Mouse (Mus musculus) c-Kit-positive CD71-positive TER-119-negative erythroid progenitor cells, embryonic 14.5 days (primary cell): ENCODE measurements around the gene Cacnb1.

ENCODE experiments used
- DNase-seq: peaks from one replicate; pipeline ENCODE4 v3.0.0-alpha.2; 2013; ENCODE audit warnings: low read depth

The Cacnb1 gene

DNA sequence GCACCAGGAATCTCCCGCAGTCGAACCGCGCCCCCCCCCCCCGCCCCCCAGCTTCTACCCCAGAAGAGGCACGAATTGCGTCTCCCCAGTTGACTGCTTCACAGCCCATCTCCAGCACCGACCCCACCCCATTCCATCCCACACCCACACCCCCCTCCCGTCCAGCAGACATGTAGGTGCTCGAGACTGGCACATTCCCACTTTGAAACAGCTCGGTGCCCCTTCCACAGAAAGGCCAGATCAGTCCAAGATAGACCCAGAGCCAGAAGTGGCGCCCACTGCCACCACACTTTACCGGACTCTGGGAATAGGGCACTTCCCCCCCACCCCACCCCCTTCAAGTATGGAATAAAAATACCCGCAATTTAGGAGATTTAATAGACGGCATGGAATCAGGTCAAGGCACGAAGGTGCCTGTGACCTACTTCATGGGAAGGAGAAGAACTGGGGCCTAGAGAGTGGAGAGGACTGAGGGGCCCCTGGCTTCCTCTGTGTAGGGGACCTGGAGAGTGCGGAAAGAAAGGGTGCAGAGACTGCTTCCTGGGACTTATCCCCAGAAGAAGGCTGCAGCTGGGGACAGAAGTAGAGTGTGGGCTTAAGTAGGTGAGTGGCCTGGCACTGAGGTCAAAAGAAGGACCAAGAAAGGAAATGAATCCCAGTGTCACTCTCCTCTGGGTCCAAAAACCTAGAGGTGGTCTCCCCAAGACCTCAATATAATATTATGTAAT lies 35.9 kb downstream of the Cacnb1 start:
- DNase-seq, result no peak

DNA sequence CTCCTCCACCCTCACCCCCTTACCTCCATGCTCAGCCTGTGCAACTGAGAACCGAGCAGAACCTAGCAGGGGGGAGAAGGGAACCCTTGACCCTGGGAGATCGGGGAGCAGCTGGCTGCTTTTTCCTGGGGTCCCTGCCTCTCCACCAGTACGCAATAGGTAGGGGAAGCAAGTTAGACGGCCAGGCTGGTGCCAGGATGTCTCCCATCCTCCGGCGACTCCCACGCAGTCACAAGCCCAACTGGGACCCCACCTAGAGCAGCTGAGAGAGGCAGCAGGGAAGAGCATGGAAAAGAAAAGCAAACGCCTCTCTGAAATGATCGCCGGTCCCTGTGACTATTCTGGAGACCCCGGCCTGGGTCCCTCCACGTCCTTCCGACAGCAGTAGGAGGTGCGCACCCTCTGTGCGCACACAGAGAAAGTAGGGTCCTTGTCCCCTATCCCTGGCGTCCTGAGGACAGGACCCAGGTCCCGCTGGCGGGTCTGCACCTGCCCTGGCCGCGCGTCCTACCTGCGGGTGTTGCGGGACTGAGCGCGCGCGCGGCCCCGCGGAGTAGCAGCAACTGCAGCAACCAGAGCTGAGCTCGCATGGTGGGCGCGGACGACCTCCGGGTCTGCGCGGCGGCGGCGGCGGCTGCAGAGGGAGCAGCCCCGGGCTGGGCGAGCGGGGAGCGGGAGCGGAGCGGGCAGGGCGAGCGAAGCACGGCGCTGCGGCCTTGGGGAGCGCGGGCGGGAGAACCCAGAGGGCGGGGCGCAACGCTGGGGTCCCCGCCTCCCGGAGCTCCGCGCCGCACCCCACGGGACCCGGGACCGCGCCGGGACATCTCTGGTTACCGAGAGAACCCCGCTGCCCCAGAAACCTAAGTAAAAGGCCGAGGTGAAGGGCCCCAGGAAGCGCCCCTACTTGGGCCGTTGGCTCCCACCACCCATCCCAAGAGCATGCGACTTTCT lies 36.8 kb downstream of the Cacnb1 start, which contains the start of gene Plxdc1:
Gene Plxdc1, minus strand, starts transcription at position 718 of the 951 bp plus-strand sequence.
- no peak for DNase-seq

DNA sequence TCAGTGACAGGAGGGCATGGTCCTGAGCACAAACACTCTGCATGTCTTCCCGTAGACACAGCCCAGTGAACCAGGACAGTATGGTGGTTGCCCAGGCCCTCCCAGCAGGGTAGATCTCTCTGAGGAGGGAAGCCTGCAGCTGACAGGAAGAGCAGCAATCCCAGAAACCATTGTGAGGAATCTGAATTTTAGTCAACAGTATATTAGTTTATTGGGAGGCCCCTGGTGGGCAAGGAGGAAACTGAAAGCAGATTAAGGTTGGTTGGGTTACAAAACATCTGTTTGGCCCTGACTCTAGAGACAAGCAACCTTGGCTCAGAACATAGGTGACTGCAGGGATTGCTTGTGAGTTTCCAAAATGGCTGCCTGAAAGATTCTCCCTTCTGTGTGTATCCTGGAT lies 38.9 kb downstream of the Cacnb1 start:
- no peak for DNase-seq

DNA sequence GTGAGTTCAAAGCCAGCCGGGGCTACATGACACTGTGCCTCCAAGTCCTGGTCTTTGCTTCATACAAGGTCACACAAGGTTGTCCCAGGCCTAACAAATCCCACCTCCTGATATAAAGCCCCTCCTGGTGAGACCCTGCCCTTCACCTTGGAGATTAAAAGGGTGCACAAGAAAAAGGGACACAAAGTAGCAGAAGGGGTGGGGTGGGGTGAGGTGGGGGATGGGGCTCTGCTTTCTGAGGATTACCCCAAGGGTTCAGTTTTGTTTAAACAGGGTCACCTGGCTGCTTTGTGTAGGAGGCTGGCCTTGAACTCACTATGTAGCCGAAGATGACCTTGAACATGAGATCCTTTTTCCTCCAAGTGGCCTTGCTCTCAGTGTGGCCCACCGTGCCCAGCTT lies 39.3 kb downstream of the Cacnb1 start:
- DNase-seq, result no peak

DNA sequence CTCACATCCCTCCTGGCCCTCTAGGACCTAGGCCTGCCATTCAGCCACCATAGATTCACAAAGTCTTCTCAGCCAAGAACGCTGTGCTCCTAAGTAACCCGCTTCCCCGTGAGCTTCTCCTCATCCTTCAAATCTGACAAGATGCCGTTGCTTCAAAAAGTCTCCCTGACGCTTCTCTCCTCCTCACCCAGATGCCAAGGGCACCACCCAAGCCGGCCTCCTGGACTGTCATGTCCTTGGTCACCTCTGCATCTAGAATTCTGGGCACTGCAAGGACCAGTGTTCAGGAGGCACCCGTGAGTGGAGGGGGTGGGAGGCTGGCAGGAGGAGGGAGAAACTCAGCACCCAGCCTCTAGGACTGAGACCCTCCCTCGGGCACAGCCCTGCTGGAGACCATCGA lies 40.1 kb downstream of the Cacnb1 start:
- no peak for DNase-seq

DNA sequence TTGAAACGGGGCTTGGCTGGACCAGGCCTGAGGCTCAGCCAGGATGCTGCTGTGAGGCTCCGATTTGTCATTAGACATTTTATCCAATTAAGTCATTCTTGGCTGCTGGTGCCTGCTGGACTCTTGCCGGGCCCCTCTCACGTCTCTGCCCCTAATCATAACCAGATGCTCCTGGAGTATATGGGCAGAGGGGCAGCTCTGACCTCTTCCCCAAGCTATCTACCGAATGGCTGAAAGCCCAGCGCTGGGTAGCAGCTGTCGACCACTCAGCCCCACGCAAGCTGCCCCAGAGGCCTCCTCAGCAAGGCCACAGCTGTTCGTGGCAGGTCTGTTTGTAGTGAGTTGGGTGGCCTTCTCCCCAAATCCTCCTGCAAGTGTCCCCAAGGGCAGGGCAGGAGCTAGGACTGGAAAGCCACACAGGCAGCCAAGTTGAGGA lies 42.3 kb downstream of the Cacnb1 start:
- DNase-seq, result no peak

DNA sequence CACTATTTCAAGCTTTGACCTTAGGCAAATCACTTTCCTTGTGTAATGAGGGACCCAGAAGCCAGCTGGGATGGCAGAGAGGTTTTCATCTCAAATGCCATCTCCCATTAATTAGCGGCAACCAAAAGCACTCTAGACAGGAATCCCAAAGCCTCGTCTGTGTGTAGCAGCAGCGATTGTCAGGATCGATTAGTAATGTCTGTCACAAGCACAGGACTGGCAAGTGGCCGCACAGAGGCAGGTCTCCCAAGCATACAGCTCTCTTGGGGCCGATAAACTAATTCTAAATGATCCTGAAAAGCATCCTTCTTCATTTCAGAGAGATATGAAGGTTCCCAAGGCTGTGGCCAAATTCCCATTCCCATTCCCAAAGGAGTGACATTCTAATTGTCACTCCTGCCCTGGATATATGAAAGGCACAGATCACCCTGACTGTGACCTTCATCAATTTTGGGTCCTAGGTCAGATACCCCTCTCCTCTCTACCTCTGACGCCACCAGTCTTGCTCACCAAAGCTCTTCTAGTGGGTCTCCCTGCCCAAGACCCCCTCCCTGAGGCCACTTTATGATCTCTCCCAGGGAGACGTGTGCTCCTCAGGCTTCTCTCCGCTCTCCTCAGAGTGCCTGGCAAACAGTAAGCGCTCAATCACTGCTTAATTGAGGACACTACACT lies 42.9 kb downstream of the Cacnb1 start:
- no peak for DNase-seq

DNA sequence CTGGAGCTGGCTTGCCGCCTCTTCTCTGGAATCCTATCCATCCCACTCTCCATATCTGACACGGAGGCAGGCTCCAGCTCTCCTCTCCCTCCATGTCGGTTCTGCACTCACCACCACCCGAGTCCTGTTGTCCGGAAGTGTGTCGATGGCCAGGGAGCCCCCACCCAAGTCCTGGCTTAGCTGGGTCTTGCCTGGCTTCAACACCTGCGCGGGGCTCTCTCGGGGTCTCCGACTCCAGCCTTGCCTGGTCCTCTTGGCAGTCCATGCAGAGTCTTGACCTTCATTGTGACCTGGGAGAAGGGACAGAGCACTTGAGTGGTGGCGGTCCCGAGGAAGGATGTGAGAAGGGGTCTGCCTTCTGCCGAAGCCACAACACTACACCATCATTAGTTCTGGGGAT lies 44.4 kb downstream of the Cacnb1 start:
- no peak for DNase-seq

DNA sequence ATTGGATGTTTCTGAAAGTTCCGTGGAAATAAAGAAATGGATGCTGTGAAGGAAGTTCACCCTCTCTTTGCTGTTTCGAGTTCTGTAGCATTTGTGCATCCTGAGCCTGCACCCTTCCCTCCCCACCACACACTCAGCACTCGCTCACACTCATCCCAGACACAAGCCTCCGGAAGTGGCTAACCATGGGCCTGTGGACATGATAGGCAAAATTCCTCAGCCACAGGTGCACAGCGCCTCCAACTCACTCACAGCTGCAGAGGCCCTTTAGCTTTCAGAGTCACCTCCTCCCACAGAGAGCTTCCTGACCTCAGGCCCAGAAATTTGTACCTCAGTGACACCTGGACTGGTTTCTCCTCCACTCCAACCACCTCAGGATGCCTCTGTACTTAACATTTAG lies 45.0 kb downstream of the Cacnb1 start:
- DNase-seq, result no peak

DNA sequence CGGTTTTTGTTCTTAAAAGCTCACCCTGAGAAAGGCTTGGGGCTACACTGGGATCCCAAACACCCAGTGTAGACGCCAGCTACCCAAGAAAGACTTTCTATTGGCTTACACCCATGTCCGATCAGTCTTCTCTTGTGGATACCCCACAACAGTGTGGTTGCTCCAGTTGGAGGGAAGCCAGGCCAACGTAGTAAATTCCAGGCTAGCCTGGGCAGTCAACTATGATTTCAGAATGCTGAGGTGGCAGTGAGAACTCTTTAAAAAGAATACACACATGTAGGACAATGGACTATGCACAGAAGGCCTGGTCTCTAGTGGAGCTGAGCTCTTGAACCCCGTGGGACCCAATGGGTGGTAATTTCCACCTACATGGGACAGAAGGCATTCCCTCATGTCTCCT lies 48.1 kb downstream of the Cacnb1 start:
- no peak for DNase-seq

DNA sequence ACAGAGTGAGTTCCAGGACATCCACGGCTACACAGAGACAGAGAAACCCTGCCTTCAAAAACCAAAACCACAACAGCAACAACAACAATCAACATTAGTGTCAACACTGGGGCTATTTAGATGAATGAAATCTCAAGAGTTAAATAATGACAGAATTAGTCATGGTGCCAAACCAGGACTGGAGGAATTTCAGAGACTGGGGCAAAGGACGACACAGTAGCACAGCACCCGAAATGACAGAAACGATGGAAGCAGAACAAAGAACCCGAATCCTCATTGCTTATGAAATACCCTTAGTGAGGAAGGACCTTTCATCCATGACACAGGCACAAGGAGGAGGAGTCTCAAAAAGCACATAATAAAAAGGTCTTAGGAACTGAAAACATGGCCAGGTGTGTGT lies 48.7 kb downstream of the Cacnb1 start:
- no peak for DNase-seq

DNA sequence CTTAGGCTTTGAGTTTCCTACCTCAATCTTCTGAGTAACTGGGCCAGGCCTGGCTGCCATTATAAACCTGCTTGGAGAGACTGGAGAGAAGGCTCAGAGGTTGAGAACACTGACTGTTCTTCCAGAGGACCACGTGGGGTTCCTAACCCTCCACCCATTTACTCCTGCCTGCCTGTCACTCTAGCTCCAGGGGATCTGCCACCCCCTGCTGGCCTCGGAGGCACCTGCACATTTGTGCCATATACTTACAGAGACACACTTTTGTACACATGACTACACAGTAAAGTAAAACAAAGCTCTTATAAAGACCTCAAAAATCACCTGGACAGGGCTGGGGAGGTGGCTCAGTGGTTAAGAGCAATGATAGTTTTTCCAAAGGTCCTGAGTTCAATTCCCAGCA lies 50.4 kb downstream of the Cacnb1 start:
- DNase-seq, result no peak

DNA sequence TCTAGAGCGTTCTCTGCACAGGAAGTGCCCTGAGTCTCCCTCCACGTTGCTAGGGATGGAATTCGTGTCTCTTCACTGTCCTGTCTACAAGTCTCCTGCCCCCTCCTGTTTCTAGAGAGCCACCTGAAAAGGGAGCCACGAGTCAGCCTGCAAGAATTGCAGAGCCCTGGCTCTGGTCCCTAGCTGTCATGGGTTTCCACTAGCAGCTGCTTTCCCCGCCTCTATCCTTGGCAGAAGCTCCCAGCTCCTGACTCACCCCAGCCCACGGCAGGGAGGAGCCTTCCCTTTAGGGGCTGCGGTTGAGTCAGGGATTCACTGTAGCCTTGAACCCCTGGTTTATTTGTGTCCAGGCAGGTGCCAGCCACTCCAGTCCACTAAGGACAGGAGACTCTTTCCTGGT lies 51.6 kb downstream of the Cacnb1 start:
- no peak for DNase-seq

DNA sequence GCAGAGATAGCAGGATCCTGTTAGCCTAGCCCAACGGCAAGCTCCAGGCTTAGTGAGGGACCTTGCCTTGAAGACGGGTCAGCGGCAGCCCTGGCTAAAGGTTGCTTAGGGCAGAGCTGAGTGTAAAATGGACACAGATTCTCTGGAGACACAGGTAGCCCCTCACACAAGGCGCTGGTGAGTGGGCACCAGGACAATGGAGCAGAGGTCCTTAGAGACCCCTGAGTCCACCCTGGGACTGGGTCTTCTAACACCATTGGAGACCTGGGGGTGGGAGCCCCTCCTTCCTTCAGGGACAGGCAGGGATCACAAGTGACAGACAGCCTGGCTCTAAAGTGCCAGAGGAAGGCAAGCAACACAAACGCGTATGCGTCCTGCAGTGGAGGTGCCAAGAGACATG lies 52.1 kb downstream of the Cacnb1 start:
- DNase-seq, result no peak

DNA sequence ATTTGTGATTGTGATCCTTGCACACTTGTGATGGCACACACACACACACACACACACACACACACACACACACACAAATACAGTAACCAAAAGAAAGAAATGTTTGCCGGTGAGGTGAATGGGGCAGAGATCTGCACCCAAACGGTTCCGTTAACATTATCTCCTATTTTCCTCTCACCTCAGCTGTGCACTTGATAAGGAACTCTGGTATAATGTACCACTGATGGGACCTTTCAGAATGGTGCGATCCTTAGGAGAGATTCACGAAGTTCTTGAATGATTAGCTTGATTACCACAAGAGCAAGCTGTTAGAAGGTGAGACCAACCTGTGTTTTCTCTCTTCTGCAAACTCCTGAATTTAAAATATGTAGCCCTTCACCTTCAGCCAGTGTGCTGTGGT lies 54.4 kb downstream of the Cacnb1 start:
- no peak for DNase-seq

DNA sequence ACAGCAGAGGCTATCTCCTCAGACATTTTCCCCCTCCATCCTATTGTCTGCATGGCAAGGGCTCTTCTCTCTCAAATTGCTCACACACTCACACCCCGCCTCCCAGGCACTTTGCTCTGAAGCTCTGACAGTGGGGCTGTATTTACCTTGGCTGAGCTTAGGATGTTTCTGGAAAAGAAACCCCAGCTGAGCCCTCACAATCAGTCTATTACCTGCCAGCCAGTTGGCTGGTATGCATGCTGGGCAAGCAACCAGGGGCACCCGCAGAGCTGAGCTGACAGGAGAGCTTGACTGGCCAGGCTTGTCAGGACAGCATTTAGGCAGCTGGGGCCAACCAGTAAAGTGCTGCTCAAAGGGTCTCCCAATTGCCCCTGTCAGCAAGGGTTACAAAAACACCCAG lies 55.7 kb downstream of the Cacnb1 start:
- DNase-seq, result no peak

DNA sequence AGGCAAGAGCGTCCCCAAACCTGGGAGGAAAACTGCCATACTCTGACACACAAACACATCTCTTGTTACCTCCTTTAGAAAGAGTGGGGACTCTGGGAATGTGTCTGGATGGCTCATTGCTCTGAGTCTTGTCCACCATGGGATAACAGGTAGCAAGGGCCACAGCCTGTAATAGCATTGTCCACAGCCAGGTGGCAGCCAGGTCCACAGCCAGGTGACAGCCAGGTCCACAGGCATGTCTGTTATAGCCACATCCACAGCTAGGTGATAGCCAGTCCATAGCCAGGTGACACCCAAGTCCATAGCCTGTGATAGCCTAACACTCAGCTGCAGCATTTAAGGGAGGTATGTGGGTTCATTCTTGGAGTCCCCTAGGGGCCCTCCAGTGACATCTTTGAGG lies 61.9 kb downstream of the Cacnb1 start:
- DNase-seq, result no peak

DNA sequence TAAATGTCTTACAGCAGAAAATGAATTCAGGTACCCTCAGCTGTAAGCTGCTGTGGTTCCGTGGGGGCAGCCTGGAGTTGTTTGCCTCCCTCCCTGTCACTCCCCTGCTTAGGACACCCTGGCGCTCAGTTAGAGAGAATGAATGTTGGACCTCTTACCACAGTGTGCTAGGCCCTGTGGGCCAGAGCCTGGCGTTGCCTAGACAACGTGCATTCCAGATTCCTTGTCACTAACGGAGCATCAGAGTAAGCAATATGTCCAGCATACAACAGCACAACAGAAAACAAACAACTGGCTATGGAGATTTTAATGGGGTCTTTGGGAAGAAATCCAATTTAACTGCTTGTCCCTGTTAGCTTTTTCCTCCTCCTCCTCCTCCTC lies 63.5 kb downstream of the Cacnb1 start:
- DNase-seq, result no peak

DNA sequence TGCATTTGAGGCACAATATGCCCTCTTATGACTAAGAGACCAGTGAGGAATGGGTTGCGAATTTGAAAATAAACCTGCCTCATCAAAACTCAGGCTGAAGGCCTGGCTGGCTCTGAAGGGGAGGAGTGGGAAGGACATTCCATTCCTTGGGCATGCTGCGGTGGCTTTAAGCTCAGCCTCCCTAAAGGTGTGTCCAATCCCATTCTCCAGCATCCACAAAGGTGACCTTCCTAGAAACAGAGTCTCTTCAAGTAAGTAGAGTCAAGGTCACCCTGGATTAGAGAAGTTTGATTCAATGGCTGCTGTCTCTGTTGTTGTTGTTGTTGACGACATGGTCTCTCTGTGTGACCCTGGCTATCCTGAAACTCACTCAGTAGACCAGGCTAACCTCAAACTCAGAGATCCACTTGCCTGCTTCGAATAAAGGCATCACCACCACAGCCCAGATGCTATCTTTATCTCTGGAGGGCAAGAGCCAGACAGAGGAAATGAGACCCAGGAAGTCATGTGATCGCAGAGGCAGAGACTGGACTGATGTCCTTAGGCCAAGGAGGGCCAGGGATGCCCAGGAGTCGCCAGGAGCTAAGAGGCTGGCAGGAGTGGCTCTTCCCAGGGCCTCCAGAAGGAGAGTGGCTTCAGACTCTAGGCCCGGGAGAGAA lies 64.1 kb downstream of the Cacnb1 start:
- DNase-seq, result no peak

DNA sequence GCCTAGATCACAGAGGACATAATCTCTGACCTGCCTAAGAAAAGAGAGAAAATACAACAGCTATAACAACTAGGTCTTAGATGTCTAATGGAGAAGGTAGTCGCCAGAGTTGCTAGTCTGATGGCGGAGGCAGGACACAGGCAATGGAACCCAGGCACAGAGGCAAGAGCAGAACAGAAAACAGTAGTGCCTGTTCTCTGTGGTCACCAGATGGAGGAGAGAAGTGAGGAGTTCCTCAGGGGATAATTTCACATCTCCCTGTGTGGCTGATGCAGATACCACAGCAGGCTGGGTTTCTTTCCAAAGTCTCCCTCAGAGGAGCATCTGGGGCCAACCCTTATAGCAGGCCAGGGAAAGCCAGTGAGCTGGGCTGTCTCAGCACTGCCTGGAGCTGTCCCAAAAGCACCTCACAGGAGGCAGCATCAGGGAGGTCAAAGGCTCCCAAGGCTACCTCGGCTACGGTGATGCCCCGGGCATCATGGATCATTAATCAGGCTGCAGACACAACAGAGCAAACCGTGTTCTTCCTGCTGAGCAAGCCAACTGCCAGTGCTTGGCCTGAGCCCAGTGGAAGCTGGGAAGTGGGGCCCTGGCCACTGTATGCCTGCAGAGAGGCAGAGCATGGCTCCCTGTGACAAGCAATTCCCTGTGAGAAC lies 65.8 kb downstream of the Cacnb1 start:
- DNase-seq, result no peak

DNA sequence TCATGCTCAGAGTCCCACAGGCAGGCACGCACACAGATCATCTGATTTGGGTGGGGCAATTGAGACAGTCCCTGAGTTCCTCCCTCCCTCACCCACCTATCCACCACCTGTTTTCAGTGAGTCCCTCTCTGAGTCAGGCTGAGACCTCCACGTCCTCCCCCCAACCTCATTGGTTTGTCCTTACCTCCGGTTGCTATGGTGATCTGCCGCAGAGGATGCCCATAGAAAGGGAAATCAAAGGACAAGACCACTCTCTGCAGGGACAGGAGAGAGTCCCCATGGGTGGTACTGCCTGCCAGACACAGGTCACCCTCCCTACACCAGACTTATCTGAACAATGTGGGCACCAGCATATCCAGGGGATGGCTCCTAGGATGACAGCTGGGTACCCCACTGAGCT lies 66.9 kb downstream of the Cacnb1 start:
- DNase-seq, result no peak
